Mouse (Mus musculus) embryonic facial prominence, embryonic 15.5 days (tissue): ENCODE data around the gene Catsperz. TPM values are rescaled to one million over a fixed set of nuclear protein-coding genes. Genes with fewer than 3 reads are reported as not detected.

Experiments
- ATAC-seq: fragments of 200-750 bp; cut with Nextera tagmentation; 2 replicates; pipeline ENCODE4 v1.8.0; 2017; ENCODE audit warnings: low read depth, moderate TSS enrichment; ENCODE audit not compliant: insufficient number of reproducible peaks, low FRiP score, low TSS enrichment
- H3K27ac ChIP-seq: fragments of 300-500 bp; sonication (generic); replicated peaks from 2 replicates; pipeline ENCODE4 v1.5.1; 2015; ENCODE audit warnings: mild to moderate bottlenecking, inconsistent platforms
- H3K27me3 ChIP-seq: fragments of 300-500 bp; sonication (generic); 2 replicates; pipeline ENCODE4 v1.6.1; 2015; ENCODE audit warnings: inconsistent platforms
- H3K36me3 ChIP-seq: fragments of 300-500 bp; sonication (generic); 2 replicates; pipeline ENCODE4 v1.6.1; 2015; ENCODE audit warnings: mild to moderate bottlenecking, inconsistent platforms
- H3K4me1 ChIP-seq: fragments of 300-500 bp; sonication (generic); 2 replicates; pipeline ENCODE4 v1.6.1; 2015; ENCODE audit warnings: inconsistent platforms
- H3K4me2 ChIP-seq: fragments of 300-500 bp; sonication (generic); replicated peaks from 2 replicates; pipeline ENCODE4 v1.6.1; 2015; ENCODE audit warnings: mild to moderate bottlenecking, inconsistent platforms
- H3K4me3 ChIP-seq: fragments of 300-500 bp; sonication (generic); replicated peaks from 2 replicates; pipeline ENCODE4 v1.5.1; 2015; ENCODE audit warnings: mild to moderate bottlenecking, inconsistent platforms
- H3K9ac ChIP-seq: fragments of 300-500 bp; sonication (generic); 2 replicates; pipeline ENCODE4 v1.6.1; 2015; ENCODE audit warnings: inconsistent platforms
- H3K9me3 ChIP-seq: fragments of 300-500 bp; sonication (generic); replicated peaks from 2 replicates; pipeline ENCODE4 v1.6.1; 2016; ENCODE audit warnings: inconsistent platforms
- WGBS: fragments of 180-500 bp; shearing (Covaris S2); methylation state at CpG from one replicate; pipeline ENCODE4 v1.1.7; 2015; 5-methylcytosine and 5-hydroxymethylcytosine counted together
- polyA plus RNA-seq: library from polyadenylated mRNA; unstranded; fragments of >200 nt; fragmentation: Nextera tagmentation; extraction: Ambion mirVana; gene quantifications from 2 replicates; pipeline ENCODE4 v1.2.1, GENCODE M21; 2015

The Catsperz gene
- polyA plus RNA-seq, 1 experiment from 2014 or later = 5.1 TPM

DNA sequence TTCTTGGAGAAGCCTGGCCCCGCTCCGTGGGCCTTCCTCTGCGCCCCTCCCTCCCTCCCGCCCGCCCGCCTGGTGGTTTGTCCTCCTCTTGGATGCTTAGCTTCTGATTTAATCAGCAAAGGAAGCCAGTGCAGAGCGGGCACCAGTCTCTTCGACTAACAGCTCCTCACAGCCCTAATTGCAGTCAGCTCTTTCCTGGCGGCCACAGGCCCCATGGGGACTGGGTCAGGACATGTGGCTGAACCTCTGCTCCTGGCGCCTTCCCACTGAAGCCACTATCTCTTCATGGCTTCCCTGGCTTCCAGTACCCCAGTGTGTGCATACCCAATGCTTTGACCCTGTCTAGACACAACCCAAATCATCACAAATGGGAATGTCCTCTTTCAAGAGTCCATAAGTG, 31.3 kb upstream of the Catsperz start:
- Histone ChIP-seq H3K27ac (no peak overlapping the region), H3K27me3 (no peaks in the 10 kb centered on the region), H3K4me2 (no peak overlapping the region), H3K9ac (no peak overlapping the region), H3K4me3 (no peak overlapping the region), H3K9me3 (no peaks in the 10 kb centered on the region), H3K36me3 (peaks cover 78% of the 10 kb centered on the region), H3K4me1 (peaks cover 20% of the 10 kb centered on the region)
- ATAC-seq = no peak
- WGBS = 72% methylated on average over 10 of the region's 10 CpGs

DNA sequence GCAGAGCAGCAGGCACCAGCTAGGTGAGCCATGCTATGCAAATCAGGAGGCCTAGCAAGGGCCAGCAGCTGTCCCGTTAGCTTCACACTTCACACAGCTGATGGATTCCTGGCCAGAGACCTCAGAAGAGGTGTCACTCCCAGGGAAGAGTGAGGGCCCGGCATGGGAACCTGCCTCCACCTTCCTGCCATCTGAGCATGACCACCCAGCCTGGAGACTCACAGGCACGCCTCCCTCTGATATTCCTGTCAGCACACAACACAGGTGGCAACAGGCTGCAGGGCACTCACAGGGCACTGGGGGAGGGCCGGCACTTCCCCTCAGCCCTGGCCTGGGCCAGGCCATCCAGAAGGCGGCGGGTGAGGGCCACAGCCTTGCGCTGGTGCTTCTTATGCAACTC, 30.2 kb upstream of the Catsperz start:
- H3K4me1 ChIP-seq = peaks cover 22% of the 10 kb centered on the region
- H3K4me2 ChIP-seq = no peak overlapping the region
- whole genome bisulfite sequencing = 87% methylated on average over 7 of the region's 7 CpGs
- no peak for ATAC-seq
- H3K36me3 ChIP-seq = peaks cover 69% of the 10 kb centered on the region
- H3K27me3 ChIP-seq = no peaks in the 10 kb centered on the region
- no peak overlapping the region for H3K9ac ChIP-seq
- H3K4me3 ChIP-seq = no peak overlapping the region
- H3K9me3 ChIP-seq = no peaks in the 10 kb centered on the region
- no peak overlapping the region for H3K27ac ChIP-seq

GRCm38 (mm10) chr19:6954046-6954445, 28.9 kb upstream of the Catsperz start:
- H3K36me3 ChIP-seq = peaks cover 58% of the 10 kb centered on the region
- no peak overlapping the region for H3K27ac ChIP-seq
- ATAC-seq = no peak
- H3K9ac ChIP-seq = no peak overlapping the region
- H3K27me3 ChIP-seq = no peaks in the 10 kb centered on the region
- H3K4me2 ChIP-seq = no peak overlapping the region
- no peaks in the 10 kb centered on the region for H3K9me3 ChIP-seq
- WGBS = 54% methylated on average over 9 of the region's 9 CpGs
- peaks cover 34% of the 10 kb centered on the region for H3K4me1 ChIP-seq
- H3K4me3 ChIP-seq = no peak overlapping the region

DNA sequence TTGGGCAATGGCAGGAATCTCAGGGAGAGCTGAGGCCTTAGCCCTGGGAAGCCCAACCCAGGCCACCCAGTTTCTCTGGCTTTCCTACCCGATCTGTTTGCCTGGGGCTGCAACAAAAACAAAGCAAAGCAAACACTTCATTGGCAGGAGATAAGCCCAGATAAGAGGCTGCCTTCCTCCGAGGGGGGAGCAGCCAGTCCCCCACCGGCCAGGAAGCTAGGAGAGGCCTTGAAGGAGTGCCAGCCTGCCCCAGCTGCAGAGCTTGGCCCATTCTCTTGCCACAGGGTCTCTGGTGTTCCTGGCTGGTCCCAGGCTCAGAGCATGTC, 27.5 kb upstream of the Catsperz start:
- Histone ChIP-seq H3K27me3 (no peaks in the 10 kb centered on the region), H3K4me3 (peak overlapping the region; percentile 58), H3K4me2 (peak overlapping the region; percentile 95), H3K36me3 (peaks cover 44% of the 10 kb centered on the region), H3K27ac (peak overlapping the region; percentile 97), H3K4me1 (peaks cover 37% of the 10 kb centered on the region), H3K9ac (peak overlapping the region; percentile 63; the same call in 1 of the 2 replicates), H3K9me3 (no peaks in the 10 kb centered on the region)
- 8% methylated on average over 3 of the region's 3 CpGs for WGBS
- ATAC-seq = no peak

GRCm38 (mm10) chr19:6951994-6952711, 27.0 kb upstream of the Catsperz start:
- H3K36me3 ChIP-seq = peaks cover 39% of the 10 kb centered on the region
- peak overlapping the region; percentile 95 for H3K4me2 ChIP-seq
- peaks cover 38% of the 10 kb centered on the region for H3K4me1 ChIP-seq
- 1% methylated on average over 31 of the region's 31 CpGs for WGBS
- no peaks in the 10 kb centered on the region for H3K27me3 ChIP-seq
- H3K9ac ChIP-seq = peak overlapping the region; percentile 63
- H3K27ac ChIP-seq = peak overlapping the region; percentile 97
- no peaks in the 10 kb centered on the region for H3K9me3 ChIP-seq
- peak overlapping the region; percentile 58 for H3K4me3 ChIP-seq
- ATAC-seq = no peak

- H3K4me3 ChIP-seq = peak overlapping the region; percentile 58
- peak overlapping the region; percentile 95 for H3K4me2 ChIP-seq
- H3K27ac ChIP-seq = peak overlapping the region; percentile 97
- peak; percentile 85 for ATAC-seq
- H3K9me3 ChIP-seq = no peaks in the 10 kb centered on the region
- WGBS = under 1% methylated on average over 35 of the region's 35 CpGs
- H3K9ac ChIP-seq = peak overlapping the region; percentile 68
- no peaks in the 10 kb centered on the region for H3K27me3 ChIP-seq
- H3K36me3 ChIP-seq = peaks cover 32% of the 10 kb centered on the region
- H3K4me1 ChIP-seq = peaks cover 39% of the 10 kb centered on the region
Measured at GRCm38 (mm10) chr19:6951381-6951968, 26.3 kb upstream of the Catsperz start.

GRCm38 (mm10) chr19:6950613-6951153, 25.5 kb upstream of the Catsperz start:
- Histone ChIP-seq H3K36me3 (peaks cover 25% of the 10 kb centered on the region), H3K4me1 (peaks cover 39% of the 10 kb centered on the region), H3K9me3 (no peaks in the 10 kb centered on the region), H3K27ac (peak overlapping the region; percentile 97), H3K4me2 (peak overlapping the region; percentile 95), H3K9ac (peak overlapping the region; percentile 68), H3K4me3 (peak overlapping the region; percentile 58), H3K27me3 (no peaks in the 10 kb centered on the region)
- peak; percentile 25; the same call in 1 of the 2 replicates for ATAC-seq
- WGBS = under 1% methylated on average over 28 of the region's 28 CpGs

DNA sequence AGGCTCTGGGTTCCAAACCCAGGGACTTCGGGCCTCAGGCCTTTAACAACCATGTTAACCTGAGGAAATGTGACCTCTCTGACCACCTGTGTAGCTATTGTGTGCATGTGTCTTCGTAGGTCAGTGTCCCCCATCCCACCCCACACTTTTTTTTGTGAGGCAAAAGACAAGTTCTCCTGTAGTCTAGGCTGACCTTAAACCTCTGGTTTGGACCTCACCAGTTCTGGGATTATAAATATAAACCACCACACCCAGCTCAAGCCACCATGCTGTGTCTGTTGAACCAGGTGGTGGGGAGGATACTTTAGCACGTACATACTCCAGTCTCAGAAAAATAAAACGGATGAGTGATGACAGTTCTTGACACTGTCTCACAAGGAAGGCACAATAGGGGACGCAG, 24.8 kb upstream of the Catsperz start:
- H3K27ac ChIP-seq = peak overlapping the region; percentile 97; the same call in 1 of the 2 replicates

GRCm38 (mm10) chr19:6949532-6949931, 24.4 kb upstream of the Catsperz start:
- Histone ChIP-seq H3K27me3 (no peaks in the 10 kb centered on the region), H3K4me2 (no peak overlapping the region), H3K27ac (no peak overlapping the region), H3K9ac (no peak overlapping the region), H3K36me3 (peaks cover 18% of the 10 kb centered on the region), H3K9me3 (no peaks in the 10 kb centered on the region), H3K4me3 (no peak overlapping the region), H3K4me1 (peaks cover 39% of the 10 kb centered on the region)
- ATAC-seq = no peak
- 90% methylated on average over 5 of the region's 5 CpGs for WGBS

More for the DNA sequence above, 24.8 kb upstream of the Catsperz start:
- WGBS = 56% methylated on average over 5 of the region's 5 CpGs
- no peak overlapping the region for H3K9ac ChIP-seq
- no peaks in the 10 kb centered on the region for H3K27me3 ChIP-seq
- H3K36me3 ChIP-seq = peaks cover 18% of the 10 kb centered on the region
- H3K4me1 ChIP-seq = peaks cover 39% of the 10 kb centered on the region
- peak overlapping the region; percentile 58 for H3K4me3 ChIP-seq
- no peak for ATAC-seq
- peak overlapping the region; percentile 95 for H3K4me2 ChIP-seq
- H3K9me3 ChIP-seq = no peaks in the 10 kb centered on the region

DNA sequence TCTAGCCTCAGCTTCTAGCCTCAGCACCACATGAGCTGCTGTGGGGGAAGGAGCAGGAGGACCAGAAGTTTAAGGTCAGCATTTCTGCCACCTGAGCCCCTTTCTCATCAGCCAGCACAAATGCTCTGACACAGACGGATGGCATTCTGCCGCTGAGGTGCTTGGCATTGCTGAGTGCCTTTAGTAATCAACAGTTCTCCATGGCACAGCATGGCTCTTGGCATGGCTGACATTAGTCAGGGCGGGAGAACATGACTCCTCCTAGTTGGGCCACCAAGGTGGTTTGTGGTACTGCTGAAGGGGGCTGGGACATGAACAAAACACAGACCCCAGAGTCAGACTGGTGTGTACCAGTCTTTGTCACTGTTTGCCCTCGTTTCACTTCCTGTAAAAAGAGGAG, 23.0 kb upstream of the Catsperz start:
- no peaks in the 10 kb centered on the region for H3K9me3 ChIP-seq
- 0 out of 2 replicates have a peak overlapping the region, but pooled peaks have one; percentile 17 for H3K27ac ChIP-seq
- 77% methylated on average over 4 of the region's 4 CpGs for WGBS

DNA sequence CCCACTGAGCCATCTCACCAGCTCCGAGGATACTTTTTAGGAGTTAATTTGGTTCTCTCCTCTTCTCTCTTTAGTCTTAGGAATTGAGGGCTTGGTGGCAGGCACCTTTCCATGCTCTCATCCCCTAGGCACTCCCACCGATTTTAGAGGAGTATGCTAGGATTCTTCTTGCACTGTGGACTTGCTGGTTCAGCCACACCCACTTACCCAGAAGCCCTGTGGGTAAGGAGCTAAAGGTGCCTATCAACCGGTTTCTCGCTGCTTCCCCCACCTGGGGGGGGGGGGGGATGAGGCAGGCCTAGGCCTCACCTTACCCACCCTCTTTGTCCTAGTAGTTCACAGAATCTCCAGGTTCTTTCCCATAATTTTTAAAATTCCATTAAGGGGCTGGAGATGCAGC, 22.6 kb upstream of the Catsperz start:
- 44% methylated on average over 4 of the region's 4 CpGs for WGBS
- Histone ChIP-seq H3K9me3 (no peaks in the 10 kb centered on the region), H3K36me3 (0 out of 2 replicates have a peak, but pooled peaks cover 8% of the 10 kb centered on the region), H3K9ac (no peak overlapping the region), H3K4me2 (no peak overlapping the region), H3K27ac (0 out of 2 replicates have a peak overlapping the region, but pooled peaks have one; percentile 17), H3K4me3 (no peak overlapping the region), H3K27me3 (no peaks in the 10 kb centered on the region), H3K4me1 (peaks cover 32% of the 10 kb centered on the region)
- no peak for ATAC-seq

More for the DNA sequence above, 23.0 kb upstream of the Catsperz start:
- Histone ChIP-seq H3K27me3 (no peaks in the 10 kb centered on the region), H3K9ac (no peak overlapping the region), H3K4me3 (no peak overlapping the region), H3K4me1 (peaks cover 32% of the 10 kb centered on the region), H3K4me2 (no peak overlapping the region), H3K36me3 (0 out of 2 replicates have a peak, but pooled peaks cover 8% of the 10 kb centered on the region)
- no peak for ATAC-seq
